Mouse (Mus musculus): ENCODE measurements around the gene Larp6. TPM values are rescaled to one million over a fixed set of nuclear protein-coding genes. Genes with fewer than 3 reads are reported as not detected.

Larp6 gene
- polyA plus RNA-seq, 1 experiment: not detected

DNA sequence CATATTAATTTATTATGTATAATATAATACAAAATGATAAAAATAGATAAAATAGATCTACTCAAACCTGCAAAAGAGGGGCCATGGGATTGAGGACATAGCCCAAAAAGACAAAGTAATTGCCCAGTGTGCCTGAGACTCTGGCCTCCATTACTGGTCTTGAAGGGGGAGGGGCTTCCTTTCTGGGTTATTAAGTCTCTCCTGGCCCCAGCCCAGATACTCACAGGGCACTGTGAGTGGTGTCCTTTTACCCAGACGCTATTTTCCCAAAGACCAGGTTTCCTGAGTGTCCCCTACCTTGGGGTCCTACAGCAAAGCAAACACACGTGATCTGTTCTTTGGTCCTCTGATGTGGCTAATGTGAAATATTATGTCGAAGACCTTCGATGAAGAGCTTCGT is 778 bp upstream of the Larp6 start:
- no peak for TF ChIP-seq GATA1 (IDR thresholded peaks at IDR 0.05; ENCODE audit: borderline replicate concordance, low read length)
- TF ChIP-seq FLI1 (IDR thresholded peaks at IDR 0.05; ENCODE audit: low read length): no peak
- Histone ChIP-seq H3K36me3 (replicated peaks; ENCODE audit: low read length) (no peaks in the 10 kb centered on the region), H3K4me1 (0 out of 2 replicates have a peak, but pooled peaks cover 3% of the 10 kb centered on the region), H3K27me3 (replicated peaks) (peaks cover 38% of the 10 kb centered on the region), H3K9me3 (0 out of 2 replicates have a peak, but pooled peaks cover 6% of the 10 kb centered on the region), H3K4me3 (replicated peaks) (no peak overlapping the region)

DNA sequence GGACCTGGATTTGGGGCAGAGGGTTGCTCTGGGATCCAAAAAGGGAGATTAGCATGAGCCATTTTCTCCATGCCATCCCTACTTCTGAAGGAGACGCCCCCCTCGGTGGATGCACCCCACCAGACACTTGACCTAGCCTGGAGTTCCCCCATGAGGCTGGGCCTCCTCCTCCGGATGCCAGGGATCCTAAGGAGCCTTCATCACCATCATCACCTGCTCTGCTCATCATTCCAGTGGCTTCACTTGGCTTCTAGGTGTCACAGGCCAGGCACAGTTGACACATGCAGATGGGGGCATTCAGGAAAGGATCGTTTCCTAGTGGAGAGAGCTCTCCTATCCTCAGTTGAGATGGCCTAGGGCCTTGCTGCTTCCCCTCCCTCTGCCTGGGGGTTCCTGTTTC is 827 bp downstream of the Larp6 start:
- Histone ChIP-seq H3K36me3 (replicated peaks; ENCODE audit: low read length) (no peaks in the 10 kb centered on the region), H3K4me3 (replicated peaks) (no peak overlapping the region), H3K27me3 (replicated peaks) (peaks cover 38% of the 10 kb centered on the region), H3K9me3 (0 out of 2 replicates have a peak, but pooled peaks cover 6% of the 10 kb centered on the region), H3K4me1 (0 out of 2 replicates have a peak, but pooled peaks cover 3% of the 10 kb centered on the region)
- TF ChIP-seq FLI1 (IDR thresholded peaks at IDR 0.05; ENCODE audit: low read length) (no peak), GATA1 (IDR thresholded peaks at IDR 0.05; ENCODE audit: borderline replicate concordance, low read length) (no peak)

DNA sequence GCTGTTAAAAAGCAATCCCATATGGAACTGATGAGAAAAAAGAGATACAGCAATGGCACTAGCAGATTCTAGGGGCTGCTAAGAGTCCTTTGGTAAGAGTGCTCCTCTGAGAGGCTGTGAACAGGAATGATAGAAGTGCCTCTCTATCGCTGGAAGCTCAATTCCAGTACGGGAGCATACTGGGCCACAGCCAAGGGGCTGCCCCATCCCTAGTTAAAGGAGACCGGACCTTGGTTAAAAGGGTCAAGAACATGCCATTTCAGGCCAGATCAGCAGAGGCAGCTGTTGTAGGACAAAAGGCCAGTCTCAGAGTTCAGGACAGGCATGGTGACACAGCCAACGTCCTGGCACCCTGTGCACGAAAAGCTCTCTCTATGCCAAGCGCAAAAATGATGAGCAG is 1.4 kb downstream of the Larp6 start:
- H3K4me3 ChIP-seq (replicated peaks): no peak overlapping the region
- 0 out of 2 replicates have a peak, but pooled peaks cover 6% of the 10 kb centered on the region for H3K9me3 ChIP-seq
- H3K27me3 ChIP-seq (replicated peaks): peaks cover 38% of the 10 kb centered on the region
- 0 out of 2 replicates have a peak, but pooled peaks cover 3% of the 10 kb centered on the region for H3K4me1 ChIP-seq
- no peaks in the 10 kb centered on the region for H3K36me3 ChIP-seq (replicated peaks; ENCODE audit: low read length)
- TF ChIP-seq FLI1 (IDR thresholded peaks at IDR 0.05; ENCODE audit: low read length): no peak

DNA sequence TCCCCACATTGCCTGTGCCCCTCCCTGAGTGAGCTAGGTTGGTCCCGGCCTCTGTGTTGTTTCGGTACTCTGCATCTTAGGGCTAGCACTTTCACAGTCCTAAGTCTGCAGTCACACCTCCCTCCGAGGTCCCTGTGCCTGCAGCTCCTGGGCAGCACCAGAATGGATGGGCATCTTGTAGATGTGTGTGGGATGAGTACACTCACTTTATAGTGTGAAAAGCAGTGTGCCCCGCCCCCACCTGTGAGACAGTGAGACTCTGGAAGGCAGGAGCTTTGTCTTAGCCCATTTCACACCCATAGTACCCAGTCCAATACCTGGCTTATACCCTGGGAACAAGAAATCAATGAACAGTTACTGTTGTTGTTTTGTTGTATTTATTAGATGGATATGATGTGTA is 2.5 kb downstream of the Larp6 start:
- 0 out of 2 replicates have a peak, but pooled peaks cover 3% of the 10 kb centered on the region for H3K4me1 ChIP-seq
- peaks cover 39% of the 10 kb centered on the region for H3K27me3 ChIP-seq (replicated peaks)
- no peak overlapping the region for H3K4me3 ChIP-seq (replicated peaks)
- TF ChIP-seq GATA1 (IDR thresholded peaks at IDR 0.05; ENCODE audit: borderline replicate concordance, low read length): no peak
- no peak for TF ChIP-seq FLI1 (IDR thresholded peaks at IDR 0.05; ENCODE audit: low read length)
- 0 out of 2 replicates have a peak, but pooled peaks cover 6% of the 10 kb centered on the region for H3K9me3 ChIP-seq
- no peaks in the 10 kb centered on the region for H3K36me3 ChIP-seq (replicated peaks; ENCODE audit: low read length)

DNA sequence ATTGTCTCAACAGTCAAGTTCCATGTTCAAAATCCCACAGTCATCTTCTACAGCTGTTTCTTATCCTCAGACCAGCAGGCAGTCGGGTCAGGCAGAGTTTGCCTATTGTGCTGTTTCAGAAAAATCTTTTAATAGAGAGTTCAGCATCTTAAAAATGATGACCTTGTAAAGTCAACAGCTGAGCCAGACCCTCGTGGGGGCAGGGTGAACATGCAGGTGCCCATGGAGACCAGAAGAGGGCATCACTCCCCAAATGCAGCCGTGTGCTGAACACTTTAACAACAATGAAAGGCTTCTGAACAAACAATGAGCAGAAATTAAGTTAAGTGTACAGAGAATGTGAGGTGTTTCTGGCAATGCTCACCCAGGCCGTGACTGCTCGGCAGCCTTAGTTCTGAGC is 3.0 kb downstream of the Larp6 start:
- no peak for TF ChIP-seq GATA1 (IDR thresholded peaks at IDR 0.05; ENCODE audit: borderline replicate concordance, low read length)
- no peak for TF ChIP-seq FLI1 (IDR thresholded peaks at IDR 0.05; ENCODE audit: low read length)
- H3K27me3 ChIP-seq (replicated peaks): peaks cover 39% of the 10 kb centered on the region
- H3K36me3 ChIP-seq (replicated peaks; ENCODE audit: low read length): no peaks in the 10 kb centered on the region
- 0 out of 2 replicates have a peak, but pooled peaks cover 6% of the 10 kb centered on the region for H3K9me3 ChIP-seq
- H3K4me1 ChIP-seq: 0 out of 2 replicates have a peak, but pooled peaks cover 3% of the 10 kb centered on the region
- no peak overlapping the region for H3K4me3 ChIP-seq (replicated peaks)

DNA sequence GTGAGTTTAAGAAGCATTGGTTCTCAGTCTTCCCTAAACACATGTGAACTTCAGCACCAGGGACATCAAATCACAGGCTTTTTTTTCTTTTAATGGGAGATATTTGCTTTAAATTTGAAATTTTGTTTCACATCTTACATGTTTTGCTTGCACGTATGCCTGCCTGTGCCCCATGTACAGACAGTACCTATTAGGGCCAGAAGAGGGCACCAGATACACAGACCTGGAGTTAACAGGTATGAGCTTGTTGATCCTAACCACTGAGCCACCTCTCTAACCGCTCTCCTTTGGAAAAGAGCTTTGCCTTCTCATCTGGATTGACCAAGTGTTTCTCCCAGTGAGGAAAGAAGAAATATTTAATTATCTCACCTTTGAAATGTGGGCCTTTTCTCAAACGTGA is 5.5 kb downstream of the Larp6 start:
- Histone ChIP-seq H3K4me3 (replicated peaks) (no peak overlapping the region), H3K4me1 (no peaks in the 10 kb centered on the region), H3K9me3 (no peaks in the 10 kb centered on the region), H3K36me3 (replicated peaks; ENCODE audit: low read length) (no peaks in the 10 kb centered on the region), H3K27me3 (replicated peaks) (peaks cover 29% of the 10 kb centered on the region)
- TF ChIP-seq FLI1 (IDR thresholded peaks at IDR 0.05; ENCODE audit: low read length): no peak
- no peak for TF ChIP-seq GATA1 (IDR thresholded peaks at IDR 0.05; ENCODE audit: borderline replicate concordance, low read length)

DNA sequence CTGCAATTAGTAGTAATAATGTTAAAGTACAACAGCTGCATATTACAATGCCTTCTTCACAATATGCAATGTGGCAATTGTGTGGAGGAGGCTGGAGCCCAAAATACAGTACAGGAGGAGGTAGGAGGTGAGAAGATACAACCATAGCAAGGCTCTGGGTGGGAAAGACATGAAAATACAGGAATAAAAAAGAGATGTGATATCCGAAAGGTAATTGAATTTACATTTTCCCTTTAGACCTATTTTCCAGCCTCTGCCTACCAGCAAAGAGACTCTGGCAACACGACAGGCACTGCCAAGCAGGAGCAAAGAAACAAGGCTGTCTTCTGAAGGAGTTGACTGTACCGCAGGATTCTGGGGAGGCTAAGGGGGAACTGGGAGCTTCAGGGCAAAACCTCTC is 6.9 kb downstream of the Larp6 start:
- TF ChIP-seq GATA1 (IDR thresholded peaks at IDR 0.05; ENCODE audit: borderline replicate concordance, low read length) (no peak), FLI1 (IDR thresholded peaks at IDR 0.05; ENCODE audit: low read length) (no peak)
- Histone ChIP-seq H3K4me3 (replicated peaks) (no peak overlapping the region), H3K9me3 (peaks cover 8% of the 10 kb centered on the region; the same call in 1 of the 2 replicates), H3K27me3 (replicated peaks) (peaks cover 15% of the 10 kb centered on the region), H3K4me1 (no peaks in the 10 kb centered on the region), H3K36me3 (replicated peaks; ENCODE audit: low read length) (no peaks in the 10 kb centered on the region)

DNA sequence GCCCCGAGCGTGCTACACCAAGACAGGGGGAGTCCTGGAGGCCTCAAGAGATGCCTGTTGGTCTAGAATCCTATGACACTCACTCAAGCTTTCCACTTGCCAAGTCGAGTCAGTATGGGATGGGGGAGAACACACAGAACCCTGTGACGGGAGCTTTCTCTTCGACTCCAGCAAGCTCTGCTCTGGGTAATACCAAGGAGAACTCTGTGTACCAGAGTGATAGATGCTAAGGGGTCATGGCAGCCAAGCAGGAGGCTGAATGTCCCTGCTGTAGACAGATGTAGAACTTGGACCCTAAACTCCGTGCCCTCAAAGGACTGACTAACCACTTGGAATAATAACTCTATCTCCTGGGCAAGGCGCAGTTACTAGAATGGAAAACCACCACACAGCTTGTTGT is 12.2 kb downstream of the Larp6 start:
- TF ChIP-seq GATA1 (IDR thresholded peaks at IDR 0.05; ENCODE audit: borderline replicate concordance, low read length): no peak
- no peak for TF ChIP-seq FLI1 (IDR thresholded peaks at IDR 0.05; ENCODE audit: low read length)
- H3K4me3 ChIP-seq (replicated peaks): no peak overlapping the region
- H3K4me1 ChIP-seq: no peaks in the 10 kb centered on the region
- H3K36me3 ChIP-seq (replicated peaks; ENCODE audit: low read length): no peaks in the 10 kb centered on the region
- H3K9me3 ChIP-seq: peaks cover 18% of the 10 kb centered on the region
- H3K27me3 ChIP-seq (replicated peaks): peaks cover 4% of the 10 kb centered on the region

DNA sequence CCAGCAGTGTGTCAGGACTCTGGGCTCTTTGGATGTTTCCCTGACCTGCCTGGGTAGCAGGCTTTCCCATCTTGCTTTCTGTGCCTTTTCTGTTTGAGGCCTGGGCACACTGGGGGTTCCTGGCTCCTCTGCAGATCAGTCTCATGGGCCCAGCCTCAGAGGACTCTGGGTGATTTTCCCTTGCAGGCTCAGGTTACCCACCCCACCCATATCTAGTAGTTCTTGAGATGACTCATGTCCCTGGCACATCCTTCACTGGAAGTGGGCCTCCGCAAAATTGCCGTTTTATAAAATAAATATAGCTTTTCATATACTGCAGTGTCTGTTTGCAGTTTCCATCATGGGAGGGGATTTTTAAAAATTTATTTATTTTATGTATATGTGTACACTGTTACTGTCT is 21.5 kb downstream of the Larp6 start:
- H3K27me3 ChIP-seq (replicated peaks): no peaks in the 10 kb centered on the region
- no peak overlapping the region for H3K4me3 ChIP-seq (replicated peaks)
- H3K4me1 ChIP-seq: no peaks in the 10 kb centered on the region
- no peaks in the 10 kb centered on the region for H3K36me3 ChIP-seq (replicated peaks; ENCODE audit: low read length)
- peaks cover 26% of the 10 kb centered on the region for H3K9me3 ChIP-seq
- TF ChIP-seq FLI1 (IDR thresholded peaks at IDR 0.05; ENCODE audit: low read length): no peak
- TF ChIP-seq GATA1 (IDR thresholded peaks at IDR 0.05; ENCODE audit: borderline replicate concordance, low read length): no peak

DNA sequence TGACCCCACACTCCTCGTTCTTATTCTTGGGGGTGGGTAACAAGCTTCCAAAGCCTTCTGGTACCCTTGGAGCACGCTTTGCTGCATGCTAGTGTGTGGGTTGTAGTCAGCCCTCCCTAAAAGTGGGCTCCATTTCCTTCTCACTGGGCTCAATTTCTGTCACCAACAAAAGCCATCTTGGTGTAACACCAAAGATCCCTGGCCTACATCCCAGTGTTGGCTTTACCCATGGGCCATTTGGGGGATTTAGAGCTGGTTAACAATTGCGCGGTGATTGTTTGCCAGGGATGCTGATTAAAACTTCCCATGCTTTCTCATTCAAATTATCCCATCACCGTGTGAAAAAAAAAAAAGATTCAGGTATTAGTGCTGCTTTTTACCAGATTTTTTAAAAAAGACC is 26.3 kb downstream of the Larp6 start:
- peaks cover 16% of the 10 kb centered on the region for H3K9me3 ChIP-seq
- H3K27me3 ChIP-seq (replicated peaks): peaks cover 21% of the 10 kb centered on the region
- no peak for TF ChIP-seq GATA1 (IDR thresholded peaks at IDR 0.05; ENCODE audit: borderline replicate concordance, low read length)
- peaks cover 16% of the 10 kb centered on the region for H3K4me1 ChIP-seq
- H3K36me3 ChIP-seq (replicated peaks; ENCODE audit: low read length): no peaks in the 10 kb centered on the region
- H3K4me3 ChIP-seq (replicated peaks): no peak overlapping the region

DNA sequence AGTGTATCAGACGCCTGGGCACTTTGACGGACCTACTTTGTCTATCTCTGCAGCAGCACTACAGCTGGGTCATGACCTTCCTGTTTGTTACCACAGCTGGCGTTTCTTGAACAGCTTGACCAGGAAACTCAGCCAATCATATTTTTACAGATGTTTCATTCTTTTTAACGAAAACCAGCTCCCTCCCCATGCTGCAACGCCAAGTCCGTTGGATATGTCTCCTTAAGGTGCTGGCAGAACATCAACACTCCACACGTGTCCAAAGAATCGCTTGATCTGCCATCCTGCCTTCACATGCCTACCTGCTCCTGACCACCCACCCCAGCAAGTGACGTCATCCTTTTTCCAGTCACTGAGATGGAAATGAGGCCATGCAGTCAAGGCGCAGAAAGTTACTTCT is 28.6 kb downstream of the Larp6 start:
- peak overlapping the region; percentile 47 for H3K4me3 ChIP-seq (replicated peaks)
- peaks cover 24% of the 10 kb centered on the region for H3K27me3 ChIP-seq (replicated peaks)
- TF ChIP-seq FLI1 (IDR thresholded peaks at IDR 0.05; ENCODE audit: low read length) (no peak), GATA1 (IDR thresholded peaks at IDR 0.05; ENCODE audit: borderline replicate concordance, low read length) (no peak)
- H3K9me3 ChIP-seq: peaks cover 11% of the 10 kb centered on the region
- H3K4me1 ChIP-seq: peaks cover 16% of the 10 kb centered on the region
- H3K36me3 ChIP-seq (replicated peaks; ENCODE audit: low read length): no peaks in the 10 kb centered on the region

Measured in megakaryocyte, embryonic 14.5 days (primary cell).